Mouse (Mus musculus): ENCODE results near the gene Ctu2. TPM values are rescaled to one million over a fixed set of nuclear protein-coding genes. Genes with fewer than 3 reads are reported as not detected.
A peak's percentile ranks its signal among the peaks of the same experiment; 100 is the strongest.

The Ctu2 gene
- total RNA-seq, 4 experiments from 2014 or later, result 6.1 to 7.2 (median 6.7) TPM

DNA sequence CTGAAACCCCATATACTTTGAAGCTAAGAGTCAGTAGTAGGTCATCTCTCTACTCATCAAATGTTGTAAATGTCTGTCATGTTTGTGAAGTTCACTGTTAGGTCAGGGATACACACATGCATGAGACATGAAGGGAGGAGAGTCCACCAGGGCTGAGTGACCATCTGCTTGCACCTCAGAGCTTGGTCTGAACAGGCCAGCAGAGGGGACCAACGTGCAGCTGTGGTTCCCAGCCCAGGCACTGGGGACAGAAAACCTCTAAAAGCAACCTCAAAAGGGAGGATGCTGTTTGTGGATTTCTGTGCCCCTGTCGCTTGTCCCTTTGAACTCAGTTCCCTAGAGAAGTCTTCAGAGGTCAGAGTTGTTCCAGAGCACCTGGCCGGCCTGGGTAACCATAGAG lies 30.7 kb upstream of the Ctu2 start:
- DNase-seq (ENCODE audit: low spot score in 2 of 2), result no peak

DNA sequence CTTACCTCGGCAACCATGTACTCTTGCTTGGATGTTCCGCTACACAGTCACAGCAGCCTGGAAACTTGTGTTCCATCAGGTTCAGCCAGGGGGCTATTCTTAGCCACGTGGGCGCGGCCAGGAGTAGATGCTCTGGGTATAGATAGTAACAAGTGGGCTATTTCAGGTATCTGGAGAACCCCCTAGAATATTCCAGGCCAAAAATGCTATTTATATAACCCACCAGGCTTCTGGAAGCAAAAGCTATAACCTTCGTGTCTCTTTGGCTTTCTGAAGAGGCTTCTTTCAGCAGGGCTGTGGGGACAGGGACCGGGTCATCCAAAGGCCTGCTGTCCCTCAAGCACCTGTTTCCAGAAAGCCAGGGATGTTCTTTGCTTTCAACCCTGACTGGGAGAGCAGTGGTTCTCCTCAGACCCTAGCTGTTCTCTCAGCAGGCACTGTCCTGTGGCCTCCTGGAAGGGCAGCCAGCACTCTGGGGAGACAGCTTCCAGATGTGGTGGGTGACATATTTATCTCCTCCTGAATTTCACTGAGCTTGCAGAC lies 24.7 kb upstream of the Ctu2 start:
- DNase-seq (ENCODE audit: low spot score in 2 of 2), result peak; percentile 61 to 80

DNA sequence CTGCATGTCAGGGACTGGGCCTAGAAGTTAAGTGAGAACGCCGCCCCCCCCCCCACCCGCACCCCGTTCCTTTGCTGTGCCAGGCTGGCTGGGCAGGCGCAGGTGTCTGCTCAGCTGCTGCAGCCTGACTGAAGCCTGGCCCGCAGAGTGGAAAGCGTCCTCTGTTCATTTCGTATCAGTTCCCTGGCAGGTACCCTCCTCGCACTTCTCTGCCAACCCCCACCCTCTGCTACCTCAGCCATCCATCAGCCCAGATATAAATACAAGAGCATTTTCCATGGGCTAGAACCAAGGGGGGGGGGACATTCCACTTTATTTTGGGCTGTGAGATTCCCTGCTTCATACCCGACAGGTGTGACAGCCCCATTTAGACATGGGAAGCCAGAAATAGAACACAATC lies 23.8 kb upstream of the Ctu2 start:
- peak in 1 of 2 experiments; percentile 79 for DNase-seq (ENCODE audit: low spot score in 2 of 2)

DNA sequence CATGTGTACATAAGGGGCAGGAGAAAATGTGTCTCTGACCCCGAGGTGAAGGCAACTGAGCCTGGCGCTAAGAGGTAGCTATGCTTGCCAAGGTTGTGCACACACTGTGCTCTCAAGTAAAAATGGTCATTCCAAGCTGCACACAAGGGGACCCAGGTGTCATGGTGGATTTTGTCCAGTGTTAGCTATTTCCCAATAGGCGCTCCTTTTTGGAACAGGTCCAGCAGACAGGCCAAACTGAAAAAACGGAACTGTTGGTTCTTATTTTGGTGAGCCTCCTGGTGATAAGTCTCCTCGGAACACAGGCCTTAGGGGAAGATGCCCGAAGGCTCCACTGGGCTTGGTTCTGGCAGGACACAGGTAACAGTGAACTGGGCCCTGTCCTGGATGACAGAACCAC lies 21.5 kb upstream of the Ctu2 start:
- DNase-seq (ENCODE audit: low spot score in 2 of 2), result no peak

DNA sequence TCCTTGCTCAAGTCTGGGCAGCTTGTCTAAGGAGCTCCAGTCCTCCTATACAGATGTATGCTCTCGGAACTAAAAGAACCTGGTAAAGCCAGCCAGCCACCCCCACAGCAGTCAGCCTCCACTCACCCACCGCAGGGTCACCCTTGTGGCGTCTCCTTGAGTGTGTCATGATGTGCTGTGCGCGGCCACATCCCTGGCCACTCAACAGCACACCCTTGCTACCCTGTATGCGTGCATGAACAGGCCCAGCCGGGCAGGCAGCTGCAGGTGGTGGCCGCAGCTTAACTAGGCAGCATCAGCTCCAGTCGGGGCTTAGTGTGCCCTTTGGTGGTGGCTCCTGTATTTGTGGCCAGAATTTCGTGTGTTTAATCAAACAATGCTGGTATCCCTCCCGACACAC lies 18.8 kb upstream of the Ctu2 start:
- DNase-seq (ENCODE audit: low spot score in 2 of 2), result no peak

DNA sequence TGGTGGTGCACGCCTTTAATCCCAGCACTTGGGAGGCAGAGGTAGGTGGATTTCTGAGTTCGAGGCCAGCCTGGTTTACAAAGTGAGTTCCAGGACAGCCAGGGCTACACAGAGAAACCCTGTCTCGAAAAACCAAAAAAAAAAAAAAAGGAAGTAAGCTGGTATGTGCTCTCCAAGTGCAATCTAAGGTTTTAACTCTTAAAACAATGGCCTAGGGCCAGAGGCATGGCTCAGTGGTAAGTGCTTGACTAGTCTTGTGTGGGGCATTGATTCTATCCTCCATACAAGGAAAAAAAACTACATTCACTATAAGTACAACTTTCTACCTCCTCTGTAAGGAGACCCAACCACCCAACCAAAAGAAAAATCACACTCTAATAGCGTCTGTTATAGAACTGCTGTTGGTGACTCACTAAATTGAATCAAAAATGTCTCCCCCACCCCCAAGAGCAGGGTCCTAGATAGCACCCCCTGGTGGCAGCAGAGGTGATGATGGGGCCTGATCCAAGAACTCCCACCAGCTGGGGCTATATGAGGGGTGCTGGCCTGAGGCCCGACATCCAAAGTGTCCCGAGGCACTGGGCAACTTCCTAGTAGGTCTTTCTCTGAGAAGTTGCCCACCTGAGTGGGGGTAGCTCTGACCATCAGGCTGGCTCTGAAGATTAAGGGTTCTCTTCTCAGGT lies 16.6 kb upstream of the Ctu2 start:
- no peak for DNase-seq (ENCODE audit: low spot score in 2 of 2)

DNA sequence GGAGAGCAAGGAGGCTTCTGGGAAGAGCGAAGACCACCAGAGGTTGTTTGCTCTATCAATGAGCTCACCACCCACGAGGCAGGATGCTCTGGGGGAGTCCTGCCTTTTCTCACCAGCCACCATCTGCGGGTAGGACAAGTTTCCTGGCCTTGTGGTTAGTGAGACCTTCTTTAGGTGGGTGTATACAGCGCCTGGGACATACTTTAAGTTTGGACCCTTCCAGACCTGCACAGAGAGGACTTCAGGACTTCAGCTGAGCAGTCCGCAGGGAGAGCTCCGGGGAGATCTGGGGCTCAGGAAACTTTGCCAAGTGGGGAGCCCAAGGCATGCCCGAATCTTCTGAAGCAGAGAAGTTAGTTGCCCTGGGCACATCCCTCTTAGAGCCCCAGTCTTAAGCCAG lies 16.0 kb upstream of the Ctu2 start:
- no peak for DNase-seq (ENCODE audit: low spot score in 2 of 2)

DNA sequence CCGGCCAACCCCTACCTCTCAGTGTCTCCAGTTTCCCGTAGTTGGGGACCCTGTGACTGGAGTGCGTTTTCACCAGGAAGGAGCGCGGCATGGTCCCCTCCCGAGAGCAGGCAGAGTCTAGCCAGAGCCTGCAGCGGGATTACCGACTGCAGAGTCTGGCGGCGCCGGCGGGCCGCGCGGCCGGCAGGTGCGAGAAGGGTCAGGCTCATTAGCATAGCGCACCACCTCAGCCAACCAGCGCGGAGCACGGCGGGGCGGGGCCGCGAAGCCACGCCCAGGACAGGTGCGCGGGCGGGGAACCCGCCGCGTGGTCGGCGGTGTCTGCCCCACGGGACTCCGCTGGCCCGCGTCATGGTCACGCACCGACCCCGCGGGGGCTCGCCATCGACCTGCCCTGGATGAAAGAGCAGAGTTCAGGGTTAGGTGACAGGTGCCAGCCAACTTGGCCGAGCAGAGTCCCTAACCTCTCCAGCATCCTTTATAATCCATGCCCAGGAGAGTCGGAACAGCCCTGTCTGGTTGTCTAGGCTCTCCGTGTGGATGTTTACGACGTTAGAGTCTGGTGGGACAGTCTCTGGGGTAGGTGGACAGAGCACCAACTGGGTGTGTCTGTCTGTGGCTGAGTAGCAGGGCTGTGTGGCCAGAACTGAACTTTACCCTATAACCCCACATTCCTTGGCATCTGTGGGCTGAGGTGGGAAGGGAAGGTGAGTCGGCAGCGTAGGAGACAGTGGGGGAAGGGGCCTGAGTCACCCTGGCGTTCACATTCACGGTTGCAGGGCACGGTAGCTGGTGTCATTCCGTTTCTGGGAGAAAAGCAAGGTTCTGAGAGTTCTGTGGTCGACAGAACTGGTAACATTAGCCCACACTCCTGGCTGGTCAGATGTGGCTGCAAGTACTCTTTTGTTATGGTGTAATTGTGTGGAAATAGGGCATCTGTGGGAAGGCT lies 15.1 kb upstream of the Ctu2 start, which contains the start of gene Snai3:
TSS of gene Snai3 (minus strand) at position 210 of the 949 bp plus-strand sequence.
- DNase-seq (ENCODE audit: low spot score in 2 of 2), result peak; percentile 73 to 81

DNA sequence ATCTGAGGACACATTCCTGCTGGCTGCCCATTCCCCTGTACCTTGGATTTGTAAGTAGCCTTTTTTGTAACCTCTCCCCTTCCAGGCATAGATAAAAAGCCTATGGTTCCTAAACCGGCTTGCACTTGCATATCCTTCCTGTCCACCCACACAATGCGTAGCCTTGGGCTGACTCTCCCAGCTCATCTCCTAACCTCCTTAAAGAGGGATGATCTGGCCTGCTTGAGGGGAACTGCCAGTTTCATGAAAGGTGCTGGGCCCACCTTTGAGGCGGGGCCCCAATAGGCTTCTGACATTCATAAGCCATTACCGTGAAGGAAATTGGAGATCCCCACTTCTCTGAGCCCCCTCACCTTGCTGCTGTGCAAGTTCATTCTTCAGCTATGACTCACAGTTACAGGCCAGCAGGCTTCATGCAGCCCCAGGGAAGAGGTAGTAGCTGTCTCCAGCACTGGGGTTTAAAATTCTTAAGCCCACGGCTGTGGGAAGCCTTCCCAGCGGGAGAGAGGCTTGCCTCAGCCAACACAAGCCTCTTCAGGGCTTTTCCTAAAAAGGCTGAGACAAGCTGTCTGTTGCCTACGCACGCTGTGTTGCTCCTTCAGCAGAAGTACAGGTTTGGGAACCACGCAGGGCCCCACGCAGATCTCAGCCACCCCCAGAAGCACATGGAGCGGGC lies 14.3 kb upstream of the Ctu2 start:
- DNase-seq (ENCODE audit: low spot score in 2 of 2), result no peak

DNA sequence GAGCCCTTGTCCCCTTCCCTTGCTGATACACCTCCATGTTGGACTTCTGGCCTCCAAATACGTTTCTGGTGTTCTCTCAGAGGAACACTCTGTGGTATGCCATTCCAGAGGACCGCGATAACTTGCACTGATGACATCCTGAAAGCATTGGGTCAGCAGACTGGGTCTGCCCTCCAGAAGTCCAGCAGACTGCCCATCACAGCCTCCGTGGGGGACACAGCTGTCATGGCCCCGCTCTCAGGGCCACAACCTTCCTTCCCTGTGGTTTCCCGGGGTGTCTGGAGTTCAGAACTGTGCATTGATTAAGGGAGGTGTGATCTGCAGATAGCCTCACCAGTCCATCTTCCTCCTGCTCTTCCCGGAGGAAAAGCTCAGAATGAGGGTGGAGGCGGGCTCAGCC lies 13.4 kb upstream of the Ctu2 start:
- no peak for DNase-seq (ENCODE audit: low spot score in 2 of 2)

DNA sequence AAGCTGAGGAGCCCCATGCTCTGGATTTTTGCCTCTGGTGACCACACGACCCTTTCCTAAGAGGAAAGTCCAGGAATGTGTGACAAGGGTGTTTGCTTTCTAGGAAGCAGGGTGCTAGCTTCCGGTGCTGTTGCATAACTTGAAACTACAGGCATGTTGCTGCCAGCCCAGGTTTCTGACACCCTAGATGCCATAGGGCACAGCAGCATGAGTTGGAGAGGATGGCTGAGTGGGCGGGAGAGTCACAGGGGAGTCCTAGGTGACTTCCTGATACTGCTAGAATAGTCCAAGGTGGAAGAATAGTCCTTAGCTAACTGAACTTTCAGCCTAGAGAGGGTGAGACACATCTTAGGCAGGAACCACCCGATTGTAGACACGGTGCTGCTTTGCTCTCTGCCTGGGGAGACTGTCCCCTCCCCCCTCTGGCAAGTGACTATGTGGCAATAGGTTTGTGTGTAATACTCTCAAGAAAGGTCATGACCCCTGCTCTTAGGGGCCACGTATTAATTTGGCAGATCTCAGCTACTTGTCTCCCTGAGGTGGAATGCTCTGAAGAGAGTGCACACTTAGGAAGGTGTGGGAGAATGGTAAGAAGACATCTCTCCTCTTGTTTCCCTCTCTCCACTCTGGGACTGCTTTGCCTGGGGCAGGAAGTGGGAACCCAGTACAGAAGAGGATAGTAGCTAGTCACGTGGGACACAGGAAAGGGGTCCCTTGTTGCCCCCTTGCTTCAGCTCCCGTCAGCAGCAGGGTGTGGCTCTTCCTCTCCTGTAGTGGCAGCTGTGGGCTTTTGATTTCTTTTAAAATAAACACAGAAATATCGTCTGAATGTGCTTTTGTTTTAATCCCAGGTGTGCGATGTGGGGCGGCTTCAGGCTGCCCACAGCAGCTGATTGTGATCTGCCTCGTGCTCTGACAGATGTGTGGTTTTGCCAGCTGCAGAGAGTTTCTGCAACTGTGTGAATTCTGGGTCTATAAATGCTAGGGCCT lies 12.0 kb upstream of the Ctu2 start:
- no peak for DNase-seq (ENCODE audit: low spot score in 2 of 2)

DNA sequence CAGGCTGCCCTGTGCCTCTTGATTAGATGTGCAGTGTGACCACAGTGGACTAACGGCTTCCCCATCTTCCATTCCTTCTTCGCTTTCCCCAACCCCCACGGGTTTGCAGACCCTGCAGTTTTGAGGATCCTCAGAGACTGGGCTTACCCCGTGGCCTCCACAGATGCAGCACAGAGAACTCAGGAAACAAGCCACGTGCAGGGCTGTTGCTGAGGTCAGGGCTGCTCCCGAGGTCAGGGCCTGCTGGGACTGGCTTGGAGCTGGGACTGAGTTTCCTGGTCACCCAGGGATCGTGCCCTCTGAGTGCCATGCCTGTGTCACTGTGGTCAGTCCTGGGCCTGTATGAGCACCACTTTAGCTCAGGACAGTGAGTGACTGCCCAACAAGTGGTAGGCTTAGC lies 11.0 kb upstream of the Ctu2 start:
- no peak for DNase-seq (ENCODE audit: low spot score in 2 of 2)

DNA sequence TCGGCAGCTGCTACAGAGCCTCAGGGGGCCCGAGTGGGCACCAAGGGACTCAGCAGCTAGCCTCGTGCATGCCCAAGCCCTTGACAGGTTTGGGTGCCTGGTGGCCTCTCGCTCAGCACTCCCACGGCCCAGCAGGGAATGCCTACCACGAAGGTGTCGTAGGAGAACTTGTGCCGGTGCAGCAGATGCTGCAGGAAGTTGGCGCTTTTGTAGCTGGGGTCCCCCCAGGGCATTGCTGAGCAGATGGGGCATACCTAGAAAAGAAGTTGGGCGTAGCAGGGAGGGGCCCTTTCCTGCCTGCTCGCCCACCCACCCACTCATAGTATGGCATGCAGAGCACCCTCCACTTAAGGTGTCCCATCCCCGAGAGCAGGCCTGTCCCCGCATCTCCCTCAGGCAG lies 8.1 kb upstream of the Ctu2 start:
- DNase-seq (ENCODE audit: low spot score in 2 of 2), result no peak

DNA sequence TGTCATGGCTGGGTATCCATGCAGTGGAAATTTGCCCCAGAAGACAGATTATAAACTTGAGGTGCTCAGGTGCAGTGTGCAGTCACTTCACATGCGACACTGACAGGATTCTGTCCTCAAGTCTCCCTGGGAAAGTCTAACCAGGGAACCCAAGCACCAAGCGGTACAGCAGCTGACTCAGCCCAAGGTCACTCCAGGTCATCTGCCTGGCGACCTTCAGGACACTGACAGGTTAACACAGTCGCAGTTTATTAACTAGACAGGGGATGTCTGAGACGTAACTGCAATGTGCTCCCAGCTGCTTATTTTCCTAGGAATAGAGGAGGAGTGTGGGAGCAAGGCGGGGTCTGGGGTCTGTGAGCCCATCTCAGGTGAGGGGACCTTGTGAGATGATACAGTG lies 6.5 kb upstream of the Ctu2 start:
- DNase-seq (ENCODE audit: low spot score in 2 of 2), result no peak

DNA sequence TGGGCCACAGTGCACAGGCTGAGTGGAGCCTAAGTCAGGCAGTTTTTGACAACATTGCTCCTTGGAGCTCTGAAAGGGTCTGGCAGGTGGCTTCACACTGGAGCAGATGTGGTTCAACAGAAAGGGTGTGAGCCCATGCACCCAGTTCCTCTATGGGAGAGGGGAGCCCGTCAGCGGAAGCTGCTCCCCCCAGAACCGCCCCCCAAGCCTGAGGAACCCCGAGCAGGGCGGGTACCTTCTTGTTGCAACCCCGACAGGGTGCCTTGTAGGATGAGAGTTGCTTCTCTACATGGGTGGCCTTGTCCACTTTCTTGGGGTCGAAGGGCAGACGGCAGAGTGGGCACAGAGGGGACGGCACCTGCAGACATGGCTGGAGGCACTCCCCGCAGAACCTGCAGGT lies 6.0 kb upstream of the Ctu2 start:
- no peak for DNase-seq (ENCODE audit: low spot score in 2 of 2)

DNA sequence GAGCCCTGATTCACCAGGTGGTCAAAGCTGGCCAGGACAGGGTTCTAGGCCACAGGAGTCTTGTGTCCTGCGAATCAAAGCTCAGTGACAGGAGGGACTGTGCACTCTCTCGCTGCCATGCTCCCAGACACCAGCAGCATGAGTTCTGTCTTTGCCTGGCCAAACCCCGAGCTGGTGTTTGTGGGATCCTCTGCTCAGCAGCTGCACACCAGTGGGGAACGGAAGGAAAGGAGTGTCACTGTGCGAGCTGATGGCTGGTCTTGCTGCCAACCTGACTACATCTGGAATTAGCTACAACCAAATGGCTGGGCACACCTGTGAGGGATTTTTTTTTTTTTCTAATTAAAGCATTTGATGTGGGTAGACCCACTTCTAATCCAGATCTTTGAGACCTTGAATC lies 5.3 kb upstream of the Ctu2 start:
- no peak for DNase-seq (ENCODE audit: low spot score in 2 of 2)

DNA sequence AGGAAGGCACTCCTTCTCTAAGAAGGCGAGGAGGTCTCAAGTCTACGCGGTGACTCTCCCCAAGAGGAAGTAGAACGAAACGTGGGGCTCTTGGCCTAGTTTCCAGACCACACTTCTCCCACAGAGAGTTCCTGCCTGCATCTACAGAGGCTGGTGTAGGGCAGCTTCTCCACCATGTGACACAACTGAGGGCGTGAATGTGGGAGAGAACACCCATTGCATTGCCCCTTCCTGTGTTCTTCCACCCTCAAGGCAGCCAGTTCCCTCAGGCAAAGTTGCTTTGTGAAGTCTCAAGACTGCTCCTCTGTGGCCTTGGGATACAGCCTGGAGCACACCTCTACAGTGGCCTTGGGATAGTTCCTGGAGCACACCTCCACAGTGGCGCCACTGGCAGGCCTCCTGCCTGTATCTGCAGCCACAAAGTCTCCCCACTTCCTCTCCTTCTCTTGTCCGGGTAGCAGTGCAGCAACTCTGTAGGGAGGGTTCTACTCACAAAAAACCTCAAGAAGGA lies 2.0 kb upstream of the Ctu2 start:
- DNase-seq (ENCODE audit: low spot score in 2 of 2), result no peak

DNA sequence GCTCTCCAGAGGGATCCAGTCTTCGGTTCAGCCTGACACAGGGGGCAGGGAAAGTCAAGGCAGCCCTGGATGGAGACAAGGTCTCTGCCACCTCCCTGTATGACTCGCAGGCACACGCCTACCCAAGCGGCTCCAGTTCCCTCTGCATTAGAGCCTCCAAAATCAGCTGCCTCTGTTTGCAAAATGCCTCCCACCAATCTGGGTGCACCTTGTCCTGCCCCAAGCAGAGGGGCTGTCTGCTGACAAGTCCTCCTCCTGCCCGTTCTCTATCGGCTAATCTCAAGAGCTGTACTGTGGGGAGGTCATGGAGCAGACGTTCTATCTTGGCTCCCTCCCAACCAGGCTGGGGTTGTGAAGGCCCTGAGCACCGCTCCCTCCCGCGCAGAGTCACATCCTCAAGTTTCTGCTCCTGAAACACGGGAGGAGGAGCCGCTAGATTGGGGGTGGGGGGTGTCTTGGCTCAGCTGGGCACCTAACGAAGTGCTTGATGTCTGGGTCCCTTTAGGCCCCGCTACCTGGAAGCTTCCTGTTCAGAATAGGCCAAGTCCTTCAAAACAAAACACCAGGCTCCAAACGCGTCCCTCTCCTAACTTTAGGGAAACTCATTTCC lies 887 bp upstream of the Ctu2 start:
- no peak for DNase-seq (ENCODE audit: low spot score in 2 of 2)

DNA sequence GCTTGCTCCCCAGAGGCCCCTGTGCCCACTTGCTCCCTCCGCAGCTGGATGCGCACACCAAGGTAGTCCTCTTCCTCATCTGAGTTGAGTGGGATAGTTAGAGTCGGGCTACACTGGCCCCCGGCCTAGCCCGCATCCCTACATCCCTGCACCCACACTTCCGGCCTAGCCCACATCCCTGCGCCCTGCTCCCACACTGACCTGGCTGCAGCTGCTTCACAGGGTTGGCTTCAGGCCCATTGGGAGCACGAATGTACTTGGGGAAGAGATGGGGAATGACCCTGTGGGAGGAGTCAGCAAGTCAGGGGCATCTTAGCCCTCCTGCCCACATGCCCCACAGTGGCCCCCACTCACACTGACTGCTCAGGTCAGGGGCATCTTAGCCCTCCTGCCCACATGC lies 6.5 kb downstream of the Ctu2 start:
- no peak for DNase-seq (ENCODE audit: low spot score in 2 of 2)

DNA sequence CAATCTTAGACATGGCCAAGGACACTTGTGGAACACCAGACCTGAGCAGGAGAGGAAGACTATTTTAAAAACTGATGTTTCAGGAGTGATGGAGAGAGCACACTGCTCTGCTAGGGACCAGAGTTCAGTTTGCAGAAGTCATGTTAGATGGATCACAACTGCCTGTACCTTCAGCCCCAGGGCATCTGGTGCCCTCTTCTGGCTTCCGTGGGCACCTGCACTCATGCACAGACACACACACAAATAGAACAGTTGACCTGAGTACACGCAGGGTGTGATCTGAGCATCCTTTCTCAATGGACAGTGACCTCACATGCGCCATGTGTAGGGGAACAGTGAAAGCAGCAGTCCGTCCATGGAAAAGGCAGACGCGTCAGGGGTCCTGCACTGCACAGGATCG lies 7.9 kb downstream of the Ctu2 start:
- no peak for DNase-seq (ENCODE audit: low spot score in 2 of 2)

Data from gastrocnemius, adult 8-10 months (tissue).